Mouse (Mus musculus) erythroblast, embryonic 14.5 days (primary cell): ENCODE data around the gene Bfsp2.

Source experiments
- GATA1 ChIP-seq: IDR thresholded peaks from 2 replicates; pipeline ENCODE4 v1.6.1; 2012; ENCODE audit warnings: low read length, inconsistent platforms, mixed read lengths
- TAL1 ChIP-seq: IDR thresholded peaks from 3 replicates; pipeline ENCODE4 v1.6.1; 2012; ENCODE audit warnings: low read length, inconsistent platforms, mixed read lengths

DNA sequence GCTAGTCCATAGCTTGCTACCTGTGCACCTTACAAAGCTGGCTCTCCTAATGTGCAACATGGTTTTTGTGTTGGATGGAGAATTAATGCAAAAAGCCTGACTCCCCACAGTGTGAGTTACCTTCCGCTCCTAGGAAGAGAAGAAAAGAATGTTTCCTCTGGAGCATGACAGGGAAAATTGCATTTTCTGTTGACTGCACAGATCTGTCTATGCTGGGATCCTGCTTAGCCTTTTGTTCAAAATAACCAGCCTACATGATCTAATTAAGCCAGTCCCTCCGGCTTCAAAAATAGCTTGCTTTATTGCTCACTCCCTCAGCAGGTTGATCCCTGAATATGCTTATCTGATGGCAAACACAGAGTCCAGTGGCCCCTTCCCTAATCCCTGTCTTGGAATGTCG, 59.4 kb downstream of the Bfsp2 start:
- TF ChIP-seq GATA1: no peak
- TF ChIP-seq TAL1: no peak
